Mouse (Mus musculus) kidney, postnatal 25 days (tissue): ENCODE data around the gene Cebpb.

Source experiments
- DNase-seq, 2 experiments: peaks; one replicate each; pipeline ENCODE4 v3.0.0; 2021; ENCODE audit warnings: mixed read lengths in 2 of 2

Cebpb gene

GRCm38 (mm10) chr2:167665972-167666713 is 22.6 kb upstream of the Cebpb start:
- DNase-seq: peak; percentile 80 to 93

- peak; percentile 64 to 90 for DNase-seq
Observed at GRCm38 (mm10) chr2:167668426-167668825, 20.3 kb upstream of the Cebpb start.

- DNase-seq: no peak
Observed at GRCm38 (mm10) chr2:167669398-167669797, 19.3 kb upstream of the Cebpb start.

- peak; percentile 67 to 91 for DNase-seq
Observed at GRCm38 (mm10) chr2:167671101-167671633, 17.5 kb upstream of the Cebpb start.

GRCm38 (mm10) chr2:167672212-167672685 is 16.5 kb upstream of the Cebpb start:
- peak in 1 of 2 experiments; percentile 40 for DNase-seq

- DNase-seq: peak; percentile 54 to 77
Observed at GRCm38 (mm10) chr2:167675120-167675909, 13.4 kb upstream of the Cebpb start.

GRCm38 (mm10) chr2:167678600-167678999 is 10.1 kb upstream of the Cebpb start:
- no peak for DNase-seq

- DNase-seq: peak; percentile 84 to 87
Observed at GRCm38 (mm10) chr2:167679902-167680430, 8.7 kb upstream of the Cebpb start.

GRCm38 (mm10) chr2:167680657-167681056 is 8.1 kb upstream of the Cebpb start:
- peak in 1 of 2 experiments; percentile 82 for DNase-seq

GRCm38 (mm10) chr2:167683721-167684120 is 5.0 kb upstream of the Cebpb start:
- peak in 1 of 2 experiments; percentile 52 for DNase-seq

GRCm38 (mm10) chr2:167685137-167685536 is 3.6 kb upstream of the Cebpb start:
- peak; percentile 92 to 99 for DNase-seq

- DNase-seq: no peak
Observed at GRCm38 (mm10) chr2:167685865-167686264, 2.9 kb upstream of the Cebpb start.

- DNase-seq: no peak
Observed at GRCm38 (mm10) chr2:167686382-167687249, 2.1 kb upstream of the Cebpb start.

GRCm38 (mm10) chr2:167687250-167687586 is 1.5 kb upstream of the Cebpb start:
- DNase-seq: no peak

GRCm38 (mm10) chr2:167687651-167688101 is 1.0 kb upstream of the Cebpb start:
- DNase-seq: peak in 1 of 2 experiments; percentile 69

GRCm38 (mm10) chr2:167688126-167688497 is 603 bp upstream of the Cebpb start:
- no peak for DNase-seq

- peak; percentile 60 to 78 for DNase-seq
Observed at GRCm38 (mm10) chr2:167689501-167690218, 945 bp downstream of the Cebpb start, which contains the start of gene Tmem189. TSS of gene Tmem189 (minus strand) at chr2:167689822.

- DNase-seq: peak; percentile 40 to 75
Observed at GRCm38 (mm10) chr2:167690219-167690961, 1.7 kb downstream of the Cebpb start.

- DNase-seq: peak; percentile 38 to 80
Observed at GRCm38 (mm10) chr2:167690962-167691311, 2.2 kb downstream of the Cebpb start.

- DNase-seq: no peak
Observed at GRCm38 (mm10) chr2:167691410-167691809, 2.7 kb downstream of the Cebpb start.
